ENCODE assay signal across 8 mouse cellular contexts in genomic region chr6:125690057-125690703, GRCm38 (mm10). TPM values are rescaled to one million over a fixed set of nuclear protein-coding genes. Genes with fewer than 3 reads are reported as not detected.
DNase-seq lines count a peak whose midpoint lies in the region; ATAC-seq and TF ChIP-seq lines count a peak whose summit lies in the region.

Ano2 (plus strand) TSS chr6:125690419.

- no peak for ATAC-seq in cerebellum, adult (ENCODE audit: insufficient number of reproducible peaks, low FRiP score, low TSS enrichment)
- peak; percentile 36; the same call in 1 of the 2 replicates for ATAC-seq in lung, embryonic 16.5 days (ENCODE audit: low read depth)
- ATAC-seq in heart, postnatal 0 days (ENCODE audit: insufficient read depth, low read depth), result no peak
- ATAC-seq in midbrain, embryonic 13.5 days, result peak; percentile 87
- ATAC-seq in activated CD4-positive, CD25-positive, alpha-beta regulatory T cell, adult 4 months, result no peak
- no peak for ATAC-seq in granulocyte monocyte progenitor cell, adult 5-6 weeks (replicated peaks; ENCODE audit: poor library complexity, severe bottlenecking)

- H3K36me3 ChIP-seq in lung, embryonic 16.5 days (ENCODE audit: control insufficient read depth, insufficient read depth, low read length), result no peaks in the 10 kb centered on the region
- no peaks in the 10 kb centered on the region for H3K36me3 ChIP-seq in heart, postnatal 0 days (replicated peaks; ENCODE audit: control insufficient read depth, insufficient read depth, low read length)
- no peaks in the 10 kb centered on the region for H3K36me3 ChIP-seq in midbrain, embryonic 13.5 days

- DNase-seq in cerebellum, adult 18-20 months, result peak; percentile 3 to 19
- DNase-seq in lung, postnatal 4 days, result no peak
- no peak for DNase-seq in heart, postnatal 0 days (ENCODE audit: low spot score)

- H3K27me3 ChIP-seq in lung, embryonic 16.5 days (ENCODE audit: control insufficient read depth, insufficient read depth, low read depth, low read length), result peaks cover 5% of the 10 kb centered on the region
- peaks cover 23% of the 10 kb centered on the region for H3K27me3 ChIP-seq in heart, postnatal 0 days (ENCODE audit: control insufficient read depth, insufficient read depth, low read length)
- no peaks in the 10 kb centered on the region for H3K27me3 ChIP-seq in midbrain, embryonic 13.5 days

- no peak within 1 kb of the TSS for H3K9ac ChIP-seq in lung, embryonic 16.5 days (ENCODE audit: low read length)
- H3K9ac ChIP-seq in heart, postnatal 0 days (replicated peaks; ENCODE audit: low read depth, low read length), result no peak within 1 kb of the TSS
- H3K9ac ChIP-seq in midbrain, embryonic 13.5 days (replicated peaks), result peak within 1 kb of the TSS; percentile 53

- H3K4me3 ChIP-seq in lung, embryonic 16.5 days (ENCODE audit: low read length), result peak within 1 kb of the TSS; percentile 25; the same call in 1 of the 2 replicates
- H3K4me3 ChIP-seq in heart, postnatal 0 days (ENCODE audit: low read depth, low read length), result peak within 1 kb of the TSS; percentile 4; the same call in 1 of the 2 replicates
- H3K4me3 ChIP-seq in midbrain, embryonic 13.5 days (replicated peaks), result peak within 1 kb of the TSS; percentile 37

- H3K4me1 ChIP-seq in lung, embryonic 16.5 days (replicated peaks; ENCODE audit: control insufficient read depth, insufficient read depth, low read length), result peaks cover 3% of the 10 kb centered on the region; the same call in 1 of the 2 replicates
- H3K4me1 ChIP-seq in heart, postnatal 0 days (ENCODE audit: control insufficient read depth, insufficient read depth), result peaks cover 6% of the 10 kb centered on the region; the same call in 1 of the 2 replicates
- H3K4me1 ChIP-seq in midbrain, embryonic 13.5 days (replicated peaks), result peaks cover 14% of the 10 kb centered on the region

- H3K4me2 ChIP-seq in lung, embryonic 16.5 days (ENCODE audit: low read depth, low read length), result peak within 1 kb of the TSS; percentile 12
- H3K4me2 ChIP-seq in heart, postnatal 0 days (ENCODE audit: low read depth, low read length), result peak within 1 kb of the TSS; percentile 46
- peak within 1 kb of the TSS; percentile 73 for H3K4me2 ChIP-seq in midbrain, embryonic 13.5 days (replicated peaks)

- no peak within 1 kb of the TSS for H3K27ac ChIP-seq in lung, embryonic 16.5 days (ENCODE audit: low read length)
- H3K27ac ChIP-seq in heart, postnatal 0 days (ENCODE audit: low read depth), result no peak within 1 kb of the TSS
- no peak within 1 kb of the TSS for H3K27ac ChIP-seq in midbrain, embryonic 13.5 days

- no peak for TF ChIP-seq CTCF in heart, postnatal 0 days (IDR thresholded peaks at IDR 0.05; ENCODE audit: low read depth)

- WGBS in lung, embryonic 16.5 days, result 3% methylated on average over 20 of the region's 20 CpGs
- 6% methylated on average over 20 of the region's 20 CpGs for WGBS in heart, postnatal 0 days
- 2% methylated on average over 20 of the region's 20 CpGs for WGBS in midbrain, embryonic 13.5 days

- no peaks in the 10 kb centered on the region for H3K9me3 ChIP-seq in lung, embryonic 16.5 days (ENCODE audit: control insufficient read depth, low read length)
- H3K9me3 ChIP-seq in heart, postnatal 0 days (replicated peaks; ENCODE audit: control insufficient read depth, low read length), result no peaks in the 10 kb centered on the region
- no peaks in the 10 kb centered on the region for H3K9me3 ChIP-seq in midbrain, embryonic 13.5 days

- no peak for TF ChIP-seq EP300 in heart, postnatal 0 days (IDR thresholded peaks at IDR 0.05; ENCODE audit: low read depth)

RNA-seq across cellular contexts. Expression of gene Ano2, which starts in this region (rescaled TPM):
- polyA plus RNA-seq in lung, embryonic 16.5 days (2015; fragmentation: Nextera tagmentation; extraction: Ambion mirVana), result 0.13 and 0.16 TPM in 2 replicates
- total RNA-seq in heart, postnatal 0 days (2014; rRNA removed; ENCODE audit: low replicate concordance), result 0.23 and 2.7 TPM in 2 replicates
- not detected in 2 replicates for polyA plus RNA-seq in heart, postnatal 0 days (2015; fragmentation: Nextera tagmentation; extraction: Ambion mirVana)
- polyA plus RNA-seq in midbrain, embryonic 13.5 days (2015; fragmentation: Nextera tagmentation; extraction: Ambion mirVana), result 0.23 and 0.24 TPM in 2 replicates
- not detected for polyA plus RNA-seq in activated CD4-positive, CD25-positive, alpha-beta regulatory T cell, adult 4 months (2017; shearing (Covaris generic))
- total RNA-seq in granulocyte monocyte progenitor cell, adult 5-6 weeks (2014; fragmentation: Nextera tagmentation), result not detected in 2 replicates
- not detected in 2 replicates for total RNA-seq in granulocyte monocyte progenitor cell, adult 5-6 weeks (2017)

Comparison
In these comparisons a context has a peak if more than half of its experiments do, and no peak if none do; other contexts are left out.
1. Peak in ATAC-seq, H3K4me3 ChIP-seq and H3K4me2 ChIP-seq in lung, embryonic 16.5 days; RNA of the gene not detected or under 1 TPM.
2. Peak in ATAC-seq, H3K4me3 ChIP-seq, H3K9ac ChIP-seq and H3K4me2 ChIP-seq in midbrain, embryonic 13.5 days; RNA of the gene not detected or under 1 TPM.
3. DNase-seq: peak in cerebellum, adult 18-20 months (2 of 2); none in lung, postnatal 4 days (0 of 2) and heart, postnatal 0 days (single experiment).
4. H3K4me2 ChIP-seq: peak in every context shown above with its lines; median percentile 73 in midbrain, embryonic 13.5 days; 46 in heart, postnatal 0 days; 12 in lung, embryonic 16.5 days.
5. Peak in every context shown above with its lines, with median percentiles within 50 percentile points of each other: H3K4me3 ChIP-seq.